Mouse (Mus musculus) monocyte, adult 5-6 weeks (primary cell): ENCODE results near the gene Selenof. TPM values are rescaled to one million over a fixed set of nuclear protein-coding genes. Genes with fewer than 3 reads are reported as not detected.

Experiments used
- ATAC-seq: fragments of 153-309, 156-312 bp; replicated peaks from 2 replicates; pipeline ENCODE4 v1.8.0; 2017; ENCODE audit warnings: mild to moderate bottlenecking; ENCODE audit not compliant: low TSS enrichment, insufficient number of reproducible peaks, severe bottlenecking, poor library complexity, low FRiP score
- total RNA-seq: library from RNA; stranded (forward); fragments of 200-1000, 200-491, 200-594 nt; gene quantifications from 3 replicates; pipeline ENCODE4 v1.2.3, GENCODE M21; 2017

Gene Selenof
- total RNA-seq, 1 experiment from 2014 or later: 627 TPM

GRCm38 (mm10) chr3:144616654-144617425, 46.7 kb downstream of the Selenof start:
- ATAC-seq: peak; percentile 86

- peak; percentile 40; the same call in 1 of the 2 replicates for ATAC-seq
Measured at GRCm38 (mm10) chr3:144617633-144618180, 47.6 kb downstream of the Selenof start.

DNA sequence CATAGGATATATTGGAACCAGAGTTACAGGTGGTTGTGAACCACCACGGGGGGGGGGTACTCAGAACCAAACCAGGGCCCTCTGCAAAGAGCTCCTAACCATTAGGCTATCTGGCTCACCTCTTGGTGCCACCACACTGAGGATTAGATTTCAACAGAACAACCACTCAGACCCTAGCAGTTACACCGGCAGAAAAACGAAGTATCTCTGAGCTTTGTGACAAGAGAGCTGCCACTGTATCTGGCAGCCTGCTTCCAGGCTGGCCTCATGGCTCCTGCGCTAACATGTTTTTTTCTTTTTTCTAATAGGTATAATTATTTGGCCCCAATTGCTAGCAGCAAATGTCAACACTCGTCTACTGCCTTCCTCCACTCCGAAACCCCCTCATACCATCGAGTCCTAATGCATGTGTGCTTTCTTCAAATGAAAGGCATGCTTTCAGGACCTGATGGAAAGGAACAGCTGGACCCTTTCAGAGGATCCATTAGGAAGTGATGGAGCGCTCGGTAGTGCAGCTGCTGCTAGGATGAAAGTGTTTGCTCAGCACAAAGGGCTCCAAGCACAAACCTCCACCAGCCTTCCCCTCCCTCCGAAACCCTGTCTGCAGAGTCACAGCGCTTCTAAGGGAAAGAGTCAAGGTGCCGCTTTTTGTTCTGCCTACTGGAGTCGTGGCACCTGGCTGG, 53.0 kb downstream of the Selenof start:
- ATAC-seq: no peak

DNA sequence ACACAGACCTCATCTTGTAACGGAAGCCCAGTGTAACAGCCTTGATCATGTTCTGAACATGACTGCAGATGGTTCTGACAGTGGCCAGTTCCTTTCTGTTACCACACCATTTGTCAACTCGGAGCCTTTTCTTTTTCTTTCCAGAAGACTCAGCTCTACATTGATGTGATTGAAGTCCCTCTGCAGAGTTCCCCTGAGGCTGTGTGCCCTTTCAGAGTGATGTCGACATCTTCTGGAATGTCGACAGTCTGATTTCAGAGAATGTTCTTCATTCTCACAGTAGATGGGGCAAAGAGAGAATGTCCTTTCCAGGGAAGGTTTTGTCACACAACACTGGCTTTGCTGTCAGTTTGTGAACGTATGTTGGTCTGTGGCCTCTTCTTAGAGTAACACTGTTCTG, 55.6 kb downstream of the Selenof start:
- ATAC-seq: no peak

GRCm38 (mm10) chr3:144628005-144628914, 58.2 kb downstream of the Selenof start:
- peak; percentile 32; the same call in 1 of the 2 replicates for ATAC-seq

DNA sequence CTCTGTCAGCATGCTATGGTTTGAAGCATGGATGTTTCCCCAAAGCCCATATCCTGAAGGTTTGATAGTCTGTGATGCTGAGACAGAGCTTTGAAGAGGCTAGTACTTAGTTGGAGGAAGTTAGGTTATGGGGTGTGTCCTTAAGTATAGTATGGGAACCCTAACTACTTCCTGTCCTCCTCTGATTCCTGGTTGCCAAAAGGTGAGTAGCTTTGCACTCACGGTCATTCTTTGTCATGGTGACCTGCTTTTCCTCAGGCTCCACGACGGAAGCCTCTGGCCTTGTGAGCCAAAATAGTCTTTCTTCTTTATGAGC, 58.8 kb downstream of the Selenof start:
- ATAC-seq: 0 out of 2 replicates have a peak, but pooled peaks have one; percentile 32

DNA sequence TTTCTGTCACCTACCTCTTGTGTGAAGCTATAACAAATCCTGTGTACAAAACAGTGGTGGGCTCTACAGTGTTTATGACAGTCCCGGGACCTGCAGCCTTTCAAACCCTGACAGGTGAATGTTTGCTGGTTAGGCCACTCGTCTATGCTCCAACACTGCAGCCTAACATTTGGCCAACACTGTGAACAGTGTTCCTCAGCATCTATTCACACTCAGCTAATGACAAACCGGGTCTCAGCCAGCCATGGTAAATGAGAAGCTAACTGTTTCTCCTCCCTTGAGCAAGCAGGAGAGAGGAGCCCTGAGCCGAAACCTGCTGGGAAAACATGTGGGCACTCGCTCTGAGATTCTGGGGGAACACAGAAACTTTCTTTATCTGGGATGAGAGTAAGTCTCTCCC, 65.1 kb downstream of the Selenof start:
- no peak for ATAC-seq

DNA sequence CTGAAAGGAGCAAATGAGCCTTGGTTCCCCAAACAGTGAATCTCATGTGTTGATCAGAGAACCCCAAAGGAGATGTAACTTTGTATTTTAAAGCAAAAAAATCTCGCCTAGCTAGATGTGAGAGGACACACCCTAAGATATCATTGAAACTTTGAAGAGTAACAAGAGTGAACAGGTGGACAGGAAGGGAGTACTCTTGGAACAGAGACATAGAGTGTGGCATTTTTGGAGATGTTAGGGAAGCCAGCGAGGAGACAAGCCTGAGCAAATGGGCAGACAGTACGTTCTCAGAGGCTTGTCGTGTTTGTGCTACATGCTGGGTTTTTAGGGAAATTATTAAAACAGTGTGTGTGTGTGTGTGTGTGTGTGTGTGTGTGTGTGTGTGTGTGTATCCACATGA, 68.0 kb downstream of the Selenof start:
- no peak for ATAC-seq

DNA sequence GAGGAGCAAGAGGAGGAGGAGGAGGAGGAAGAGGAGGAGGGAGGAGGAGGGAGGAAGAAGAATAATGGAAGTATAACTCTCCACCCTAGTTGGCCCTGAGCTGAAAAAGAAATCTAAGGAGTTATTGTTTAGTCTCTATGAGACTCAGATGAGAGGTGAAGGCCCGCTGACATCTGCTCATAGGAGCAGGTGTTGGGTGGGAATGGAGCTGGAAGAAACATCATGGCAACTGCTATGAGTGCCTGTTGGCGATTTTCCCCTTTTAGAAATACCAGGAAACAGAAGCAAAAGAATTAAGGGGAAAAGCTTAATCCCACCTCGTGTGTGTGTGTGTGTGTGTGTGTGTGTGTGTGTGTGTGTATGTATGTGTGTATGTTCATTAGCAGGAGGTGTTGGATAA, 69.3 kb downstream of the Selenof start:
- no peak for ATAC-seq

DNA sequence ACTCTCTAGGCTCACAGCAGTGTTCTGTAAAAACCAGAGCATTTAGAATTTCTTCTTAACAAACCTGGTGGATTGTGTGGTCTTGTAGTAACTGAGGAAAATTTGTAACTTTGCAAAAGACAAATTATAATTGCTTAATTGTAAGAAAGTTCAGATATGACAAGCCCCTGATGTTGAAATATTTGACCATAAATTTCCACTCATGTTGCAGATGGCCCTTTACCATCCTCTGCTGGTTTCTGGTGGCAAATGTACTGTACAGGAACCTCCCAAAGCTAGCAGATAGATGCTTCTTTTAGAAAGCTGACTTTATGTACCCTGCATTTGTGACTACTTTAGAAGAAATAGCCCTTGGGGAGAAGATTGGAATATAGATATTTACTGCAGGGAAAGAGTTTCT, 69.9 kb downstream of the Selenof start:
- no peak for ATAC-seq

- ATAC-seq: no peak
Measured at GRCm38 (mm10) chr3:144642141-144642540, 72.0 kb downstream of the Selenof start.

- no peak for ATAC-seq
Measured at GRCm38 (mm10) chr3:144643301-144643871, 73.3 kb downstream of the Selenof start.

- no peak for ATAC-seq
Measured at GRCm38 (mm10) chr3:144644202-144644601, 74.1 kb downstream of the Selenof start.

Other genes with a start within 250 kb of the Selenof start
- gene Hs2st1, start 123 bp upstream of the Selenof start, total RNA-seq: 5.1 to 8.9 TPM (median 7.9 TPM) in 3 replicates
- gene Sh3glb1, start 150.0 kb downstream of the Selenof start, total RNA-seq: 162 to 219 TPM (median 198 TPM) in 3 replicates
- 1.2 TPM in 1 of 3 replicates, not detected in the others for gene Clca3a1, start 190.7 kb downstream of the Selenof start, total RNA-seq
- gene Clca3a2, start 249.2 kb downstream of the Selenof start, total RNA-seq: not detected in 3 replicates